Mouse (Mus musculus) ES-E14 (cell line): ENCODE data around the gene Ippk. TPM values are rescaled to one million over a fixed set of nuclear protein-coding genes. Genes with fewer than 3 reads are reported as not detected.

Source experiments
- DNase-seq: peaks from one replicate; pipeline ENCODE4 v3.0.0-alpha.2; 2013; ENCODE audit warnings: low read depth, low spot score
- H3K27ac ChIP-seq: 2 replicates; pipeline ENCODE4 v1.5.1; 2012; ENCODE audit warnings: low read depth, mild to moderate bottlenecking, low read length, moderate library complexity, mixed read lengths; ENCODE audit not compliant: poor library complexity, insufficient read depth, severe bottlenecking
- H3K36me3 ChIP-seq: 2 replicates; pipeline ENCODE4 v1.6.1; 2012; ENCODE audit warnings: mild to moderate bottlenecking, low read length, moderate library complexity, mixed read lengths; ENCODE audit not compliant: control insufficient read depth, poor library complexity, insufficient read depth, severe bottlenecking
- H3K4me1 ChIP-seq, 2 experiments: fragments of 150-350 bp in 1 of 2; sonication (generic) in 1 of 2; 2 replicates each; pipeline ENCODE4 v1.6.1; 2012; ENCODE audit warnings: low read length in 2 of 2, mild to moderate bottlenecking in 1 of 2, mixed read lengths in 1 of 2; ENCODE audit not compliant: control insufficient read depth in 2 of 2, insufficient read depth in 2 of 2, poor library complexity in 1 of 2
- H3K4me3 ChIP-seq, 2 experiments: fragments of 150-350 bp in 1 of 2; sonication (generic) in 1 of 2; 2 replicates each; pipeline ENCODE4 v1.5.1; 2012; ENCODE audit warnings: low read length in 2 of 2, low read depth in 1 of 2, mild to moderate bottlenecking in 1 of 2, mixed read lengths in 1 of 2; ENCODE audit not compliant: insufficient read depth in 1 of 2, poor library complexity in 1 of 2, severe bottlenecking in 1 of 2
- H3K9ac ChIP-seq: 2 replicates; pipeline ENCODE4 v1.6.1; 2012; ENCODE audit warnings: low read depth, mild to moderate bottlenecking, low read length, mixed read lengths; ENCODE audit not compliant: poor library complexity, insufficient read depth, severe bottlenecking
- H3K9me3 ChIP-seq: fragments of 150-350 bp; sonication (generic); 2 replicates; pipeline ENCODE4 v1.6.1; 2012; ENCODE audit warnings: low read depth, mild to moderate bottlenecking, low read length; ENCODE audit not compliant: control insufficient read depth, insufficient read depth
- CHD2 ChIP-seq: IDR thresholded peaks from 2 replicates; pipeline ENCODE4 v1.6.1; 2014; ENCODE audit warnings: mild to moderate bottlenecking, low read depth, low read length, inconsistent platforms
- HCFC1 ChIP-seq: IDR thresholded peaks from 2 replicates; pipeline ENCODE4 v1.6.1; 2012; ENCODE audit warnings: low read length, inconsistent platforms, borderline replicate concordance; ENCODE audit not compliant: insufficient read depth
- MAFK ChIP-seq: IDR thresholded peaks from 2 replicates; pipeline ENCODE4 v1.6.1; 2014; ENCODE audit warnings: mild to moderate bottlenecking, low read depth, low read length, inconsistent platforms; ENCODE audit not compliant: insufficient read depth
- ZC3H11A ChIP-seq: IDR thresholded peaks from 2 replicates; pipeline ENCODE4 v1.6.1; 2012; ENCODE audit warnings: low read depth, mild to moderate bottlenecking, inconsistent platforms, low read length, borderline replicate concordance
- ZNF384 ChIP-seq: IDR thresholded peaks from 2 replicates; pipeline ENCODE4 v1.6.1; 2012; ENCODE audit warnings: low read depth, low read length, inconsistent platforms
- in situ Hi-C, 2 experiments: fragments of 600-800 bp; cut with MboI; formaldehyde crosslinking; loops; one replicate each; pipeline ENCODE4 v1.15.1; 2025; ENCODE audit warnings: low sequenced_read_pairs in 2 of 2, inconsistent platforms in 1 of 2; ENCODE audit not compliant: unreplicated experiment in 2 of 2
- total RNA-seq: library from RNA; depleted of rRNA; stranded (reverse); fragments of 300-350 nt; gene quantifications from 2 replicates; pipeline ENCODE4 v1.2.3, GENCODE M21; 2012

Ippk gene
- total RNA-seq, 1 experiment, result 16.9 TPM

DNA sequence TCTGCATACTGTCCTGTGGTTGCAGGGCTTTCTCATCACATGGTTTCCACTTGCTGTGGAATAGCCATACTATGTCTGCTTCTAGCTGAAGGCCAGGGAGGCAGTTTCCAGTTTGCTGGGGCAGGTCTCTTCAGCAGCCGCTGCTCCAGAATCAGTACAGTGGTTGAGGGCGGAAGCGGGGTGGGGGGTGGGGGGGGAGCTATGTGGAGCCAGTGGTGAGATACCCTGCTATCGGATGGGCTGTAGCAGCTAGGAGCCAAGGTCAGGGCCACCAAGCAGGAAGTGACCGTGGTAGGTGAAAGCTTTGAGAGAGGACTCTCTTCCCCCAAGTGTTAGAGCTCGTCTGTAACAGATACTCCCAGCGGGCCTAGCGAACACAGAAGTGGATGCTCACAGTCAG is 22.9 kb upstream of the Ippk start:
- Histone ChIP-seq H3K4me1 (no peaks in the 10 kb centered on the region), H3K27ac (no peak overlapping the region), H3K9ac (no peak overlapping the region), H3K9me3 (no peaks in the 10 kb centered on the region), H3K4me3 (no peak overlapping the region), H3K36me3 (no peaks in the 10 kb centered on the region)
- DNase-seq, result no peak
- in situ Hi-C loops, result no loop called here
- TF ChIP-seq CHD2 (no peak), ZNF384 (no peak), MAFK (no peak), ZC3H11A (no peak), HCFC1 (no peak)

DNA sequence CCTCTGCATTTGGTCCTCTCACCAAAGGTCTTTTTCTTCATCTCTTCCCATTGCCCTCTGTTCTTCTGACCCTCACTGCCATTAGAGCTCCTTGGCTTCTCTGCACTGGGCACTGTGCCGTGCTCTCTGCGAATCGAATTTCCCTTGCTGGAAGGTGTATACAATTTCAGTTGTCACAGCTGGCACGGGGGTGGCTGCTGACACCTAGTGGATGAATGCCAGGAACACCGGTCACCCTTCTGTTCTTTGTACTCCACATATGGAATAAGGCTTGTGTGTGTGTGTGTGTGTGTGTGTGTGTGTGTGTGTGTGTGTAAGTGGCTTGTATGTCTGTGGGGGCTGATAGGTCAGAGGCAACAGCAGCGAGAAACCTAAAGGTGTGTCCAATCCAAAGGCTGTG is 20.9 kb upstream of the Ippk start:
- no peak for DNase-seq
- Histone ChIP-seq H3K36me3 (no peaks in the 10 kb centered on the region), H3K4me1 (no peaks in the 10 kb centered on the region; a peak in 1 of 4 replicates), H3K4me3 (no peak overlapping the region), H3K9ac (no peak overlapping the region), H3K9me3 (no peaks in the 10 kb centered on the region), H3K27ac (no peak overlapping the region)
- TF ChIP-seq ZC3H11A (no peak), ZNF384 (no peak), CHD2 (no peak), HCFC1 (no peak), MAFK (no peak)
- in situ Hi-C loops, result no loop called here

- DNase-seq, result no peak
- TF ChIP-seq ZNF384 (no peak), CHD2 (no peak), ZC3H11A (no peak), MAFK (no peak), HCFC1 (no peak)
- in situ Hi-C loops, result no loop called here
These were observed 18.4 kb upstream of the Ippk start for GRCm38 (mm10) chr13:49402628-49403027.

DNA sequence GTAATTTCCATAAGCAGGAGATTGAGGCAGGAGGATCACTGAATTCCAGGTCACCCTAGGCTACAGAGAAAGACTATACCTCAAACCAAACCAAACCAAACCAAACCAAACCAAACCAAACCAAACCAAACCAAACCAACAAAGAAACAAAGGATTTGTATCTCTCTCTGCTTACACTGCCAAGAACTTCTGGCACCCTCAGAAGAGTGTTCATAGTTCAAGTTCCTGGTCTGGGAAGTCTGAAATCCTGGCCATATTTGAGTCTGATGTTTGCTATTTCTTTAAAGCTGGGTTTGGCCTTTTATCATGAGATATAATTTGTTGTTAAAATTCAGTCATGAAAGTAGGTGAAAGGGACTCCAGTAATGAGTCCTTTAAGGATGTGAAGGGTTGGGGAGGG is 13.3 kb upstream of the Ippk start:
- Histone ChIP-seq H3K9ac (no peak overlapping the region), H3K4me3 (no peak overlapping the region), H3K36me3 (no peaks in the 10 kb centered on the region), H3K27ac (no peak overlapping the region), H3K4me1 (no peaks in the 10 kb centered on the region; a peak in 1 of 4 replicates), H3K9me3 (no peaks in the 10 kb centered on the region)
- in situ Hi-C loops, result no loop called here
- DNase-seq, result no peak
- no peak for TF ChIP-seq CHD2
- no peak for TF ChIP-seq ZNF384

More at GRCm38 (mm10) chr13:49402628-49403027, 18.4 kb upstream of the Ippk start:
- H3K36me3 ChIP-seq, result no peaks in the 10 kb centered on the region
- no peaks in the 10 kb centered on the region; a peak in 1 of 4 replicates for H3K4me1 ChIP-seq
- H3K27ac ChIP-seq, result no peak overlapping the region
- H3K9ac ChIP-seq, result no peak overlapping the region
- H3K4me3 ChIP-seq, result no peak overlapping the region
- no peaks in the 10 kb centered on the region for H3K9me3 ChIP-seq

DNA sequence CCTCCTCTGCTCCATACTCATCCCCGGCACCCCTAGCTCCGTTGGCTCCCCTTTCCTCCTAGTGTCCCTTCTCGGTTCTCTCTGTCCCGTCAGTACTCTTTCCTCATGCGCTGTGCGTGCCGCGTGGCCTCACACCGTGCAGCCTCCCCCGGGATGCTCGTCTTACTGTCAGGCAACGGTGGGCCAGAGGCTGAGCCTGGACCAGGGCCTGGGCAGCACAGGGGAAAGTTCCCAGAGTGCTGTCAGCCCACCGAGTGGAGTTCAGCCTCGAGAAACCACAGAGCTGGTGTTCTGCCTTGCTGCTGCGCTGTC is 513 bp downstream of the Ippk start:
- H3K4me3 ChIP-seq, result peak overlapping the region; percentile 76 to 87
- TF ChIP-seq ZNF384 (no peak), CHD2 (no peak), ZC3H11A (no peak), MAFK (no peak), HCFC1 (no peak)
- H3K27ac ChIP-seq, result no peak overlapping the region
- H3K4me1 ChIP-seq, result peaks cover 0 to 6% of the 10 kb centered on the region in 2 experiments; a peak in 1 of 4 replicates
- in situ Hi-C loops, result no loop called here
- H3K9ac ChIP-seq, result peak overlapping the region; percentile 84
- no peak for DNase-seq
- no peaks in the 10 kb centered on the region for H3K36me3 ChIP-seq
- H3K9me3 ChIP-seq, result no peaks in the 10 kb centered on the region
